Mouse (Mus musculus) midbrain, embryonic 11.5 days (tissue): ENCODE results near the gene Myo1g. TPM values are rescaled to one million over a fixed set of nuclear protein-coding genes. Genes with fewer than 3 reads are reported as not detected.

Source experiments
- ATAC-seq: fragments of 200-750 bp; cut with Nextera tagmentation; 2 replicates; pipeline ENCODE4 v1.8.0; 2017; ENCODE audit warnings: moderate TSS enrichment, moderate library complexity; ENCODE audit not compliant: low FRiP score
- DNase-seq: peaks from one replicate; pipeline ENCODE4 v3.0.0; 2015; ENCODE audit warnings: low spot score; ENCODE audit errors: missing footprints
- H3K27ac ChIP-seq: fragments of 300-500 bp; sonication (generic); 2 replicates; pipeline ENCODE4 v1.5.1; 2014; ENCODE audit warnings: low read depth, low read length
- H3K27me3 ChIP-seq: fragments of 300-500 bp; sonication (generic); 2 replicates; pipeline ENCODE4 v1.6.1; 2014; ENCODE audit warnings: mild to moderate bottlenecking, low read length, moderate library complexity, mixed read lengths; ENCODE audit not compliant: control insufficient read depth, insufficient read depth
- H3K36me3 ChIP-seq: fragments of 300-500 bp; sonication (generic); 2 replicates; pipeline ENCODE4 v1.6.1; 2014; ENCODE audit warnings: mild to moderate bottlenecking, low read length, moderate library complexity, mixed read lengths; ENCODE audit not compliant: control insufficient read depth, insufficient read depth
- H3K4me1 ChIP-seq: fragments of 300-500 bp; sonication (generic); 2 replicates; pipeline ENCODE4 v1.6.1; 2014; ENCODE audit warnings: low read length; ENCODE audit not compliant: control insufficient read depth, insufficient read depth
- H3K4me2 ChIP-seq: fragments of 300-500 bp; sonication (generic); 2 replicates; pipeline ENCODE4 v1.6.1; 2014; ENCODE audit warnings: mild to moderate bottlenecking, moderate library complexity
- H3K4me3 ChIP-seq: fragments of 300-500 bp; sonication (generic); 2 replicates; pipeline ENCODE4 v1.5.1; 2014; ENCODE audit warnings: low read depth, low read length
- H3K9ac ChIP-seq: fragments of 300-500 bp; sonication (generic); 2 replicates; pipeline ENCODE4 v1.6.1; 2014; ENCODE audit warnings: low read length
- H3K9me3 ChIP-seq: fragments of 300-500 bp; sonication (generic); 2 replicates; pipeline ENCODE4 v1.6.1; 2016; ENCODE audit warnings: low read length; ENCODE audit not compliant: control insufficient read depth
- WGBS: fragments of 180-500 bp; shearing (Covaris S2); extraction: QIAGEN DNeasy Blood & Tissue Kit; methylation state at CpG from one replicate; pipeline ENCODE4 v1.1.7; 2014; 5-methylcytosine and 5-hydroxymethylcytosine counted together
- polyA plus RNA-seq: library from polyadenylated mRNA; unstranded; fragments of >200 nt; fragmentation: Nextera tagmentation; extraction: Ambion mirVana; gene quantifications from 2 replicates; pipeline ENCODE4 v1.2.1, GENCODE M21; 2014

Gene Myo1g
- polyA plus RNA-seq, 1 experiment from 2014 or later = 0.92 TPM

DNA sequence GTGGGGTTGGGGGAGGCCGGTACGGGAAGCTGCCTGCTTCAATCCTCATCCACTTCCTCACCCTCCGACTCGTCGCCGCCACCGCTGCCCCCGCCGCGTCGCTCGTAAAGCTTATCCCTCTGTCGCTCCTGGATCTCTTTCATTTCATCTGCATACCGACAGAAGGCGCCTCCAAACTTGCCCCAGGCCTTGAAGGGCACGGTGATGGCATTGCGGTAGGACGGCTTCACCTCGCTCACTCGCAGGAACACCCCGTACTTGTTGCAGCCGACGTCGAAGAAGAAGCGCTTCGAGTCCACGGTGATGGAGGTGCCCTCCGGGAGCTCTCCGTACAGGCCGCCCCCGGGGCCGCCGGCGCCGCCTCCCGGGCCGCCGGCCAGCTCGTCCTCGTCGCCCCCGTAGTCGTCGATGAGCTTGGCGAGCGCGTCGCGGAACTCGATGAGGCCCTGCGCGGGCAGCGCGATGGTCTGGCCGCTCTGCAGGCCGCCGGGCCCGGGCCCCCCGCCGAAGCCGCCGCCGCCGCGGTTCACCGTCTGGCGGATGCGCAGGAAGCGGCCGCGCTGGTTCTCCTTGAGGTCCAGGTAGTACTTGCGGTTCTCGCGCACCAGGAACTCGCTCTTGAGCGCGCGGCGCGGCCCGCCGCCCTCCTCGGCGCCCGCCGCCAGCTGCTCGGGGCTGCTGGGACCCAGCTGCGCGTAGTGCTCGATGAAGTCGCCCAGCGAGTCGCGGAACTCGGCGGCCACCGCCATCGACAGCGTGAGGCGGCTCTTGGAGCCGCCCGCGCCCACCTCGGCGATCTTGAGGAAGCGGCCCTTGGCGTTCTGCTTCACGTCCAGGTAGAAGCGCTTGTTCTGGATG is 45.7 kb downstream of the Myo1g start:
- Histone ChIP-seq H3K36me3 (peaks cover 4% of the 10 kb centered on the region; the same call in 1 of the 2 replicates), H3K4me3 (peak overlapping the region; percentile 80), H3K27ac (peak overlapping the region; percentile 81), H3K4me1 (peaks cover 32% of the 10 kb centered on the region), H3K4me2 (peak overlapping the region; percentile 77), H3K9ac (peak overlapping the region; percentile 85), H3K27me3 (no peaks in the 10 kb centered on the region), H3K9me3 (no peaks in the 10 kb centered on the region)
- WGBS = under 1% methylated on average over 107 of the region's 109 CpGs
- ATAC-seq (peak; percentile 17), DNase-seq (peak; percentile 95)

DNA sequence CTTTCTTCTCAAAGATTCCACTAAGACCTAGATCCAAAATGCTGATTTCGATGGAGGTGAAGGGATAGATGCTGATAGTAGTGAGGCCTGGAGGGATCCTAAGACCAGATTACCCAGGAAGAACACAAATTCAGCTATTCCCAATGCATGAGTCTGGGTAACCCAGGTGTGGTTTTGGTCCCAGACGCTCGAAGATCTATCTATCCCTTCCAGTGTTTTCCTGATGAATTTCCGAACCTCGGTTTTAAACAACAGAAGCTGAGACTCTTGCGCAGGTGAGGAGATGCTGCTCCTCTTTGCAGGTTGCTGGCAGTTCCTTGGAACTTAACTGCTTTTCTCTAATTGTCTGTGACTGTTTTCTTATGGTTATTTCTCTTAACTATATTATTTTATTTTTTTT is 46.4 kb downstream of the Myo1g start:
- DNase-seq (peak; percentile 87), ATAC-seq (no peak)
- Histone ChIP-seq H3K27me3 (no peaks in the 10 kb centered on the region), H3K9me3 (no peaks in the 10 kb centered on the region), H3K9ac (peak overlapping the region; percentile 85), H3K27ac (no peak overlapping the region), H3K4me2 (peak overlapping the region; percentile 77), H3K36me3 (peaks cover 4% of the 10 kb centered on the region; the same call in 1 of the 2 replicates), H3K4me1 (peaks cover 36% of the 10 kb centered on the region), H3K4me3 (peak overlapping the region; percentile 80)
- 52% methylated on average over 6 of the region's 6 CpGs for WGBS

DNA sequence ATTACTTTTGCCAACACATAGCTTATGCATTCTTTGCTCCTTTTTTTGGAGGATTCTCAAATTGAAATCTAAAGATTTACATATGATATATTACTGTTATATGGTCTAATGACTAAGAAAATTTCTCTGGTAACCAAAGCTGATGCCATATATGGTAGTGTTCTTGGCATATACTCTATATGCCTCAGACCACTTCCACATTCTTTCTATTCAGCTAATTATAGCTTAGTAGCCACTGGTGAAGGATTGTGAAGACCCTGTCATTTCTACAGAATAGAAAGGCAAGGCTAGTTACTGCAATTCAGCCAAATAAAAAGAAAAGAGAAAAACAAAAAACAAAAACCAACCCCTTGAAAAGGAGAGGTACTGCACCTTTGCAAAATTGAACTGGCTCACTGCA is 48.7 kb downstream of the Myo1g start:
- Histone ChIP-seq H3K27me3 (no peaks in the 10 kb centered on the region), H3K9me3 (no peaks in the 10 kb centered on the region), H3K36me3 (peaks cover 4% of the 10 kb centered on the region; the same call in 1 of the 2 replicates), H3K4me2 (peak overlapping the region; percentile 58), H3K27ac (no peak overlapping the region), H3K9ac (peak overlapping the region; percentile 33; the same call in 1 of the 2 replicates), H3K4me1 (peaks cover 36% of the 10 kb centered on the region), H3K4me3 (peak overlapping the region; percentile 27)
- ATAC-seq = no peak
- no peak for DNase-seq

DNA sequence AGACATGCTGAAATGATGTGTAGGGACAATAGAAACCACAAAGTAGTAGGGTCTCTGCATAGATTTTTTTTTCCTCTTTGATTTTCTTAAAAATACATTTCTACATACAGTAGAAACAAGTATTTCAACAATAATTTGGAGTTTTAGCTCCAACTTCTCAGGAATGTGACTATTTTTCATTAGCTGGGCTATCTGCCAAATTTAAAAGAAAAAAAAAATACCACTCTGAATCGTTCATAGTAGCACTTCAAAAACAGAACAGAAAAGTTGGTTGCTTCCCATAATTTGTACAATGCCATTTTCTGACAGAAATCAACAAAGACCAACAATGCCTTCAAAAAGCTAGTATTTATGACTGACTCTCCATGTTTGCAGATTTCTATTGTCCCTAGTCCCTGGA is 49.3 kb downstream of the Myo1g start:
- Histone ChIP-seq H3K4me1 (peaks cover 36% of the 10 kb centered on the region), H3K9ac (peak overlapping the region; percentile 44), H3K4me3 (peak overlapping the region; percentile 27), H3K4me2 (peak overlapping the region; percentile 58), H3K36me3 (peaks cover 4% of the 10 kb centered on the region; the same call in 1 of the 2 replicates), H3K9me3 (no peaks in the 10 kb centered on the region), H3K27ac (no peak overlapping the region), H3K27me3 (no peaks in the 10 kb centered on the region)
- 78% methylated on average over 1 of the region's 1 CpGs for WGBS
- ATAC-seq (no peak), DNase-seq (no peak)

DNA sequence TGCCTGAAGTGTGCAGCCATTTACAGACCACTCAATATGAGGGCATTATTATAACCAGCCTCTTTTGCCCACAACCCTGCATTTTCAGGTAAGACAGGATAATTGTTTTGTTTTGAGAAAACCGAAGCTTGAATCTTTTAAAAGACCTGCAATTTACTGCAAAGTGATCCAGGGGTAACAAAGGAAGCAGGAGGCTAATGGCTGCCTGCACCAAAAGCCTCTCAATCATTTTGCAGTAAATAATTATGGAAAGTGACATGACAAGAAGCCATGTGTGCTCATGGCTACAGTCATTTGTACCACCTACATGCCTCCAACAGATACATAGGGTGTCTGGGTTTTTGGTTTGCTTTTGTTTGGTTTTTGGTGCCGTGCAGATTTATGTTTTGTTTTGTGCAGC is 49.7 kb downstream of the Myo1g start:
- peaks cover 4% of the 10 kb centered on the region; the same call in 1 of the 2 replicates for H3K36me3 ChIP-seq
- peaks cover 36% of the 10 kb centered on the region for H3K4me1 ChIP-seq
- no peaks in the 10 kb centered on the region for H3K9me3 ChIP-seq
- peak overlapping the region; percentile 58 for H3K4me2 ChIP-seq
- DNase-seq = no peak
- 87% methylated on average over 2 of the region's 2 CpGs for WGBS
- no peaks in the 10 kb centered on the region for H3K27me3 ChIP-seq
- no peak overlapping the region for H3K27ac ChIP-seq
- peak overlapping the region; percentile 24 for H3K4me3 ChIP-seq
- ATAC-seq = no peak
- peak overlapping the region; percentile 28 for H3K9ac ChIP-seq

DNA sequence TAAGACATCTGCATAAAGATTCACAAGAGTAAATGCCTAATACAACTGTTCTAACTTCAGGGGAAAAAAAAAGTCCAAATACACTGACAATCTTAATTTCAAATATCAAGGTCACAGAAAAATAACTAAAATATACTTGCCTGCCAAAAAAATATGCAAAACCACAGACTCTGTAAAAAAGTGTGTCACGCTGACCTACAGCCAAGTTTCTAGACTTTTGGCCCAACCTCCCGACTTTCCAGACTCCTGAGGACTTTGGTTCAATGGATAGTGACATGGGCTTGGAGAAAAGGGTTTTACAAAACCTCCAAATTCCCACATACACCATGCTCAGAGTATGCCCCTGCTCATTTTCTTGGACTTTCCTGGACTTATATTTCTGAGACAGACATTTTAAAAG is 52.2 kb downstream of the Myo1g start:
- H3K36me3 ChIP-seq = peaks cover 4% of the 10 kb centered on the region; the same call in 1 of the 2 replicates
- H3K4me2 ChIP-seq = no peak overlapping the region
- no peaks in the 10 kb centered on the region for H3K9me3 ChIP-seq
- no peak for ATAC-seq
- H3K27ac ChIP-seq = no peak overlapping the region
- no peak overlapping the region for H3K9ac ChIP-seq
- no peaks in the 10 kb centered on the region for H3K27me3 ChIP-seq
- DNase-seq = no peak
- 88% methylated on average over 2 of the region's 2 CpGs for WGBS
- H3K4me1 ChIP-seq = peaks cover 26% of the 10 kb centered on the region
- no peak overlapping the region for H3K4me3 ChIP-seq

DNA sequence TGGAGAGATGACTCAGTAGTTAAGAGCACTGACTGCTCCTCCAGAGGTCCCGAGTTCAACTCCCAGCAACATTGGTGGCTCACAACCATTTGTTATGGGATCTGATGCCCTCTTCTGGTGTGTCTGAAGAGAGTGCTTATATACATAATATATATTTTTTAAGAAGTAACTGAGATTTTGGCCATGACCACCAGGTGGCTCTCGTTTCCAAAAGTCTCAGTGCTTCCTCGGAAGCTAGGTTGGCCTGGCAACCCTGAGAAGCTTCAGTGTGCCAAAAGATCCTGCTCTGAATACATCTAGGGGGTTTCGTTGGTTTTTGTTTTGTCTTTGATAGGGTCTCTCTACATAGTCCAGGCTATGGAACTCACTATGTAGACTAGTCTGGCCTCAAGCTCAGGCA is 55.6 kb downstream of the Myo1g start:
- H3K27ac ChIP-seq = no peak overlapping the region
- H3K9ac ChIP-seq = no peak overlapping the region
- no peak overlapping the region for H3K4me2 ChIP-seq
- 37% methylated on average over 4 of the region's 4 CpGs for WGBS
- DNase-seq (peak; percentile 97), ATAC-seq (peak; percentile 65)
- no peaks in the 10 kb centered on the region for H3K27me3 ChIP-seq
- no peaks in the 10 kb centered on the region for H3K9me3 ChIP-seq
- H3K4me1 ChIP-seq = peaks cover 4% of the 10 kb centered on the region; the same call in 1 of the 2 replicates
- H3K36me3 ChIP-seq = no peaks in the 10 kb centered on the region
- no peak overlapping the region for H3K4me3 ChIP-seq

DNA sequence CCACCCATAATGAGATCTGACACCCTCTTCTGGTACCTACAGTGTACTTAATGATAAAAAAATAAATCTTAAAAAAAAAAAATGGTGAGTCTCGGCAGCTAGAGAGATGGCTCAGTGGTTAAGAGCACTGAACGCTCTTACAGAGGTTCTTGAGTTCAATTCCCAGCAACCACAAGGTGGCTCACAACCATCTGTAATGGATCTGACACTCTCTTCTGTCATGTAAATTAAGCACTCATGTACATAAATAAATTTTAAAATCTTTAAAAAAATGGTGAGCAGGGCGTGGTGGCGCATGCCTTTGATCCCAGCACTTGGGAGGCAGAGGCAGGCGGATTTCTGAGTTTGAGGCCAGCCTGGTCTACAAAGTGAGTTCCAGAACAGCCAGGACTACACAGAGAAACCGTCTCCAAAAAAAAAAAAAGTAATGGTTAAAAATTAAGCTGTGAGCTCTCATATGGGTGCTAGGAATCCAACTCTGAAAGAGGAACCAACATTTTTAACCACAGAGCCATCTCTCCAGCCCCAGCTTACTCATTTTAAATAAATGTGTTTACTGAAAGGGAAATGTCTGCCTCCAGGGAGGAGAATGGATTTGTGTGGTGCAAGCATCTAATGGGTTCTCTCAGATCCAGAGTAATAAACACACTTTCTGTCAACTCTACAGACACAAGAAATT is 57.5 kb downstream of the Myo1g start:
- WGBS = 89% methylated on average over 6 of the region's 6 CpGs
- Histone ChIP-seq H3K4me2 (no peak overlapping the region), H3K4me3 (no peak overlapping the region), H3K9me3 (no peaks in the 10 kb centered on the region), H3K36me3 (no peaks in the 10 kb centered on the region), H3K27ac (no peak overlapping the region), H3K9ac (no peak overlapping the region), H3K4me1 (no peaks in the 10 kb centered on the region), H3K27me3 (no peaks in the 10 kb centered on the region)
- ATAC-seq = no peak
- DNase-seq = no peak
